Mouse (Mus musculus): ENCODE data around the gene St6galnac3. TPM values are rescaled to one million over a fixed set of nuclear protein-coding genes. Genes with fewer than 3 reads are reported as not detected.
A peak's percentile ranks its signal among the peaks of the same experiment; 100 is the strongest.

St6galnac3 gene
- polyA plus RNA-seq, 1 experiment from 2014 or later = 48.6 TPM

DNA sequence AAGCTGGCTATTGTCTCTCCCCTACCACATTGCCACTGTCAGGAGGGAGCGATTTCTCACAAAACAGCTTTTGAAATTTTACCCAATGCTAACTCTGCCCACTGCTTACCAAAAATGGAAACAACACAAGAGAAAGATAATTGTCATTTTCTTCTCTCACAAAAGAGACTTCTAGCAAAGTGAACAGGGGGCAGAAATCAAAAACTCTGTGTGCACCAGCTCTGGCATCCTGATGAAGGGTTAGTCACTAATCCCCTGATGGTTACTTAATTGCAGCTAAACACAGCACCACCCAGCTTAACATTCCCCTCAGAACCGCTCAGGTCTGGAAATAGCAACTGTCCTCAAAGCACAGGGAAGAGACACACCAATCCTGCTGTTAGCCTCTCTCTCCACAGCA is 144.3 kb downstream of the St6galnac3 start:
- H3K4me3 ChIP-seq (replicated peaks) = no peak overlapping the region
- peak; percentile 47; the same call in 1 of the 2 replicates for ATAC-seq (ENCODE audit: insufficient number of reproducible peaks, low FRiP score, low TSS enrichment, low read depth)
- no peaks in the 10 kb centered on the region for H3K27me3 ChIP-seq
- no peaks in the 10 kb centered on the region for H3K9me3 ChIP-seq (replicated peaks)
- no peak overlapping the region for H3K4me2 ChIP-seq (replicated peaks)
- H3K4me1 ChIP-seq = peaks cover 21% of the 10 kb centered on the region
- WGBS = 33% methylated on average over 2 of the region's 2 CpGs
- H3K27ac ChIP-seq (replicated peaks) = no peak overlapping the region; the same call in 1 of the 2 replicates
- H3K36me3 ChIP-seq = no peaks in the 10 kb centered on the region
- no peak overlapping the region for H3K9ac ChIP-seq

DNA sequence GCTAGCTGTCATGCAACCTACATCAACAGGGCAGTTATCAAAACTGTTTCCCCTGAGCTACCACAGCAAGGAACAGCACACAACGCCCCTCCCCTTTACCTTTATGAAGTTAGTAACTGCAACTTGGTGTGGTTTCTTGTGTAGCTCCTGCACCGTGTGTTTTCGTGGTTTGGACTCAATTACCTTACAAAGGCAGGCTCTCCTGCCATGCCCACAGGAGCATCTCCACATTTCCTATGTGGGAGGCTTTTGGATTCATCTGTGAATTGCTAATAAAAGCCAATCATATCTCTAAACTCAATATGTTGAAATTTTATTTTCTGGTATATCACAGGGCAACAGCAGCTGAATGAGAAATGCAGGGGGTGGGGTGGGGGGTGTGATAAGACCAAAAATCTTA is 144.8 kb downstream of the St6galnac3 start:
- no peaks in the 10 kb centered on the region for H3K9me3 ChIP-seq (replicated peaks)
- WGBS = 60% methylated on average over 3 of the region's 3 CpGs
- H3K9ac ChIP-seq = no peak overlapping the region
- ATAC-seq (ENCODE audit: insufficient number of reproducible peaks, low FRiP score, low TSS enrichment, low read depth) = no peak
- no peak overlapping the region for H3K4me2 ChIP-seq (replicated peaks)
- H3K27me3 ChIP-seq = no peaks in the 10 kb centered on the region
- H3K27ac ChIP-seq (replicated peaks) = no peak overlapping the region
- no peaks in the 10 kb centered on the region for H3K36me3 ChIP-seq
- peaks cover 21% of the 10 kb centered on the region for H3K4me1 ChIP-seq
- no peak overlapping the region for H3K4me3 ChIP-seq (replicated peaks)

DNA sequence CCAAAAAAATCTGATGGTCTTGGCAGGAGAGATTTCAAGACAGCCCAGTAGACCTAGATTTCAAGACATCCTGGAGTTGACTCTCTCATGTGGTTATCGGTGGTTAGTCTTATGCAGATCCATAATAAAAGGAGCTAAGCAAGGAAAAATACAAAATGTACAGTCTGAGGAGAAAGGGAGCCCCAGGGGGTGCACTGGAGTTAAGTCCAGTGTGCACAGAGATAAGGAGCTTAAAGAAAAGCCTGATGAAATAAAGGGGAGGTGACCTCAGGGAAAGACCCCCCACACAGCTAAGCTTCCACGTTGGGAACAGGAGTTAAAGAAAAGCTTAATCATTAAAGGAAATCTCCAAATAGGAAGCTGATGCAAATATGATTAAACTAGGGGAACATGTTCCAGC is 147.7 kb downstream of the St6galnac3 start:
- Histone ChIP-seq H3K4me1 (peaks cover 10% of the 10 kb centered on the region), H3K9me3 (replicated peaks) (no peaks in the 10 kb centered on the region), H3K36me3 (no peaks in the 10 kb centered on the region), H3K9ac (no peak overlapping the region), H3K4me3 (replicated peaks) (no peak overlapping the region), H3K4me2 (replicated peaks) (no peak overlapping the region), H3K27me3 (no peaks in the 10 kb centered on the region), H3K27ac (replicated peaks) (no peak overlapping the region)
- no peak for ATAC-seq (ENCODE audit: insufficient number of reproducible peaks, low FRiP score, low TSS enrichment, low read depth)
- 63% methylated on average over 2 of the region's 2 CpGs for WGBS

DNA sequence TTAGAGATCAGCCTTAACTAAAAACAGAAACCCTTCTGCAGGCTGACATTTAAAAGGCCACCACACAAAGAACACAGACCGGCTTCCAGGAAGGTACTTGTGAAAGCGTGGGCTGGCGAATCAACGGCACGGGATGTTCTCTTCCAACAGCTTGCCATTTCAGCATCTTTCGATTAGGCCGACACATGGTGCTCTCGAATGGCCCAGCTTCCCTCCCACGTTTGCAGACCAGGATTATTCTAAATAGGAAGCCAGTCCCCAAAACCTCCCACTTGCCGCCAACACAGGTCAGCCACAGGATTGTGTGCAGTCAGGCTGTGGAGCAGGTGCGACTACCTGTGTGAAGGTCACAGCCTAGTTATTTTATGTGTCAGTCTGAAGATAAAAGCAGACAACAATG is 153.8 kb downstream of the St6galnac3 start:
- H3K9me3 ChIP-seq (replicated peaks) = no peaks in the 10 kb centered on the region
- H3K4me3 ChIP-seq (replicated peaks) = no peak overlapping the region
- ATAC-seq (ENCODE audit: insufficient number of reproducible peaks, low FRiP score, low TSS enrichment, low read depth) = no peak
- H3K27ac ChIP-seq (replicated peaks) = no peak overlapping the region
- H3K9ac ChIP-seq = no peak overlapping the region
- H3K4me2 ChIP-seq (replicated peaks) = no peak overlapping the region
- H3K36me3 ChIP-seq = no peaks in the 10 kb centered on the region
- WGBS = 78% methylated on average over 11 of the region's 11 CpGs
- H3K27me3 ChIP-seq = no peaks in the 10 kb centered on the region
- H3K4me1 ChIP-seq = peaks cover 6% of the 10 kb centered on the region

DNA sequence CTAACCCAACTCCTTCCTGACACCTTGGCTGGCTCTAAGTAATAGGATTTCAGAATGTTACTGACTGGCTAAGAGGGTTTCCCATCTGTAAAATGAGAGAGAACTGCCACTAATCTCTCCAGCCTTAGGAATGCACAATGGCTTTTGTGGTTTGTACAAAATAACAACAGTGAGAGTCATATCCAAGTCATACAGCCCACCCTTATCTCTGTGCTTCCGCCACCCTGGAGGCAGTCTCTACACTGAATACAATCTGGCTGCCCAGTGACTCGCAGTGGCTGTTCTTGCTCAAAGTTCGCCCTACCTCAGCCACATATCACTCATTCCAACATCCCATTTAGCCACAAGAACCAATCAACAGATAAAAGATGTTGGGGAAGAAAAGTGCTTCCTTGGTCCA is 156.2 kb downstream of the St6galnac3 start:
- H3K27me3 ChIP-seq = no peaks in the 10 kb centered on the region
- 78% methylated on average over 3 of the region's 3 CpGs for WGBS
- no peaks in the 10 kb centered on the region for H3K36me3 ChIP-seq
- H3K27ac ChIP-seq (replicated peaks) = no peak overlapping the region
- no peak overlapping the region for H3K9ac ChIP-seq
- H3K9me3 ChIP-seq (replicated peaks) = no peaks in the 10 kb centered on the region
- H3K4me1 ChIP-seq = peaks cover 6% of the 10 kb centered on the region
- no peak overlapping the region for H3K4me3 ChIP-seq (replicated peaks)
- ATAC-seq (ENCODE audit: insufficient number of reproducible peaks, low FRiP score, low TSS enrichment, low read depth) = no peak
- no peak overlapping the region for H3K4me2 ChIP-seq (replicated peaks)

DNA sequence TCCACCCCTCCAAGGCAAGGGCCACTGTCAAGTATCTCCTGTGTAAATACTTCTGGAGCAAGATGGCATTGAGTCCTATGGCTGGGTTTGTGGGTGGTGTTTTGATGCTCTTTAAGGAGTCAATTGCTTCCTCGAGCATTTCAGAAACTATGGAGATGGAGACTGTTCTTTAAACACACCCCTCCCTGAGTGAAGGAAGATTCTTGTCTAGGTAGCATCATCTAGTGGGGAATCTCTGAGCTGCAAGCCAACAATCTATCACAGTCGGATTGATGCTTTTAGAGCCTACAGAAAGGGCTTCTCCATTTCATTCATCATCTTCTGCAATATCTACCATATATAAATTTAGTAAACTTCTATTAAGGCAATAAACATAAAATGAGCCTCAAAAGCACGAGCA is 157.1 kb downstream of the St6galnac3 start:
- H3K27me3 ChIP-seq = no peaks in the 10 kb centered on the region
- no peak for ATAC-seq (ENCODE audit: insufficient number of reproducible peaks, low FRiP score, low TSS enrichment, low read depth)
- H3K4me2 ChIP-seq (replicated peaks) = no peak overlapping the region
- H3K36me3 ChIP-seq = no peaks in the 10 kb centered on the region
- H3K4me1 ChIP-seq = peaks cover 6% of the 10 kb centered on the region
- H3K27ac ChIP-seq (replicated peaks) = no peak overlapping the region
- H3K4me3 ChIP-seq (replicated peaks) = no peak overlapping the region
- WGBS = 67% methylated on average over 3 of the region's 3 CpGs
- no peak overlapping the region for H3K9ac ChIP-seq
- no peaks in the 10 kb centered on the region for H3K9me3 ChIP-seq (replicated peaks)

DNA sequence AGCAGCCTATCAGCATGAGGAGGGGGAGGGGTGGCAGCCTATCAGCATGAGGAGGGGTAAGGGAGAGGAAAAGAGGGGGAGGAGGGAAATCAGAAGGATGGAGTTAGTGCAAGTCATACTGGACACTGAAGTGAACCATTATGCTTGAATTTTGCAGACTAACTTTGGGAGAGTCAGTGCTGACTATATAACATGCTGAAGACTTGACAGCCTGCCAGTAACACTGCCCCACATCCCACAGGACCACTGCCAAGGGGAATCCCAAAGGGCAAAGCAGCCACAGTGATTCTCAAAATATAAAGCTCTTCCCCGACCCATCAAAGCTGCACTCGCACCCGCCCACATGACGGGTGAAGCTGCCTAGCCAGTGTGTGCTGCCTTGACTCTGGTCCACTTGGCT is 157.5 kb downstream of the St6galnac3 start:
- WGBS = 57% methylated on average over 4 of the region's 4 CpGs
- Histone ChIP-seq H3K27ac (replicated peaks) (no peak overlapping the region), H3K9me3 (replicated peaks) (no peaks in the 10 kb centered on the region), H3K27me3 (no peaks in the 10 kb centered on the region), H3K36me3 (no peaks in the 10 kb centered on the region), H3K9ac (no peak overlapping the region), H3K4me1 (peaks cover 6% of the 10 kb centered on the region), H3K4me3 (replicated peaks) (no peak overlapping the region), H3K4me2 (replicated peaks) (no peak overlapping the region)
- no peak for ATAC-seq (ENCODE audit: insufficient number of reproducible peaks, low FRiP score, low TSS enrichment, low read depth)

DNA sequence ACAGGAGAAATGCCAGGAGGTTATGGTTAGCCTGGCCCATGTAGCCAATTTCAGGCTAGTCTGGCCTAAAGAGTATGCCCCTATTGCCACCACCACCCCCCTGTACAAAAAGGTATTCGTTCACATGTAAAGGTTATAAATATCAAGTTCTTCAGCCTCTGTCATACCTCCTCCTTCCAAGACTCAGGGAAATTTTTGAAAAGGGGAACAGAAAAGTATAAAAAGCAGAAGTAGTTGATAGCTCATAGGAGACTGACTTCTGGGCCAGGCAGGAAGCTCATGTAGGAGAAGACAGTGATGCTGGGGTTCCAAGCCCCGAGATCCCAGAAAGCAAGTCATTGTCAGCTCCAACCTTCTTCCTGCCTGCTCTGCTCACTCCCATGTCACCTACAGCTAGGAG is 158.9 kb downstream of the St6galnac3 start:
- H3K4me2 ChIP-seq (replicated peaks) = no peak overlapping the region
- no peaks in the 10 kb centered on the region for H3K27me3 ChIP-seq
- H3K27ac ChIP-seq (replicated peaks) = no peak overlapping the region
- no peak overlapping the region for H3K9ac ChIP-seq
- no peak overlapping the region for H3K4me3 ChIP-seq (replicated peaks)
- 81% methylated on average over 2 of the region's 2 CpGs for WGBS
- ATAC-seq (ENCODE audit: insufficient number of reproducible peaks, low FRiP score, low TSS enrichment, low read depth) = no peak
- H3K36me3 ChIP-seq = no peaks in the 10 kb centered on the region
- H3K9me3 ChIP-seq (replicated peaks) = no peaks in the 10 kb centered on the region
- H3K4me1 ChIP-seq = peaks cover 6% of the 10 kb centered on the region

DNA sequence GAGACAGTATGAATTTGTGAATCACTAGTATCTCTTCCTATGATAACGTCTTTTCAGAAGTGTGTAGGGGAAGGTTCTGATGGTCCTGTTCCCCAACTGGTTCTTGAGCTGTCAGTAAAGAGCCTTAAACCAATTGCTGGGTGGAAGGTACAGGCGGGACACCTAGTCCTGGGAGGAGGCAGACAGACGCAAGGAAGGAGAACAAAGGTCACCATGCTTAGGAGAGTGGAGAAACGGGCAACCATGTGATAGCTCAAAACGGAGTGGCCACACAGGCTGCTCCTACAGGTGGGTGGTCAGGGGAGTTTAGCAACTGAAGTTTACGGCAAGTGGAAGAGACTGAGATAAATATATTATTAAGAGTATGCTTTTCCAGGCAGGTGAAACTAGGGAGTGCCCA is 164.1 kb downstream of the St6galnac3 start:
- H3K9ac ChIP-seq = no peak overlapping the region
- H3K27me3 ChIP-seq = no peaks in the 10 kb centered on the region
- no peaks in the 10 kb centered on the region for H3K9me3 ChIP-seq (replicated peaks)
- H3K4me3 ChIP-seq (replicated peaks) = no peak overlapping the region
- 84% methylated on average over 6 of the region's 6 CpGs for WGBS
- H3K27ac ChIP-seq (replicated peaks) = no peak overlapping the region
- no peaks in the 10 kb centered on the region for H3K36me3 ChIP-seq
- no peak overlapping the region for H3K4me2 ChIP-seq (replicated peaks)
- no peaks in the 10 kb centered on the region for H3K4me1 ChIP-seq
- ATAC-seq (ENCODE audit: insufficient number of reproducible peaks, low FRiP score, low TSS enrichment, low read depth) = no peak

DNA sequence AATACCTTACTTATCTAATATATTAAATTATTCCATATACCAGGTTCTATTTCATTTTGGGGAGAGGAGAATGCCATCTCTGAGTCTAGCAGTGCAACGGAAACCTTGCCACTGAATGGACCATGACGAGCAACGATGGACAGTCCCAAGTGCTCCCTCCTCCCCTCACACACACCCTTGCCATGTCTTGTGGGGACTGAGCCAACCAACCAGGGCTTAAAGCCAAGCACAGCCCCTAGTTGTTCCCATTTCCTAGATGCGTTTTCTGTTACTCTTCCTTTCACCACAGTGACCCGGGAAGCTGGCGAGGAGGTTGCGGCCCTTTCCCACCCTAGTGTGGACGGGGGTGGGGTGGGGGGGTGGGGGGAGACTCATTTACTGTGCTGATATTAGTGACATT is 165.4 kb downstream of the St6galnac3 start:
- H3K9me3 ChIP-seq (replicated peaks) = no peaks in the 10 kb centered on the region
- H3K27ac ChIP-seq (replicated peaks) = no peak overlapping the region

DNA sequence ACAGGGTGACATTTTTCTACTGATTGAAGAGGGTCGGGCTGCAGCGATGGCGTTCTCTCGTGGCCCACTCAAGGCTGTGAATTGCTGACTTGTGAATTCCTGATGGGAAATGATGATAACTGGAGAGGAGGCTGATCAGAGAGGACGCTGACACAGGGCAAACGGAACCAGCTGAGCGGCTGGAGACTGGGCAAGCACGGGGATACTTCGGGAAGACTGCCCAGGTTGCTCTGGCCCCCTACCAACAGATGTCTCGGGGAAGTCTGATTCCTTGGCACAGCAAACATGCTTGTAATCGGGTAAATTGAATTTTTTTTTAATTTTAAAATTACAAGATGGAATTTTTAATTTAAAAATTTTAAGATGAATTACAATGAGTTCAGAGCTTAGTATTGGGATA is 168.4 kb downstream of the St6galnac3 start:
- Histone ChIP-seq H3K9me3 (replicated peaks) (no peaks in the 10 kb centered on the region), H3K27ac (replicated peaks) (no peak overlapping the region), H3K4me3 (replicated peaks) (no peak overlapping the region), H3K27me3 (no peaks in the 10 kb centered on the region), H3K4me2 (replicated peaks) (no peak overlapping the region), H3K4me1 (0 out of 2 replicates have a peak, but pooled peaks cover 4% of the 10 kb centered on the region), H3K36me3 (no peaks in the 10 kb centered on the region), H3K9ac (no peak overlapping the region)
- ATAC-seq (ENCODE audit: insufficient number of reproducible peaks, low FRiP score, low TSS enrichment, low read depth) = no peak
- WGBS = 70% methylated on average over 11 of the region's 11 CpGs

More for the DNA sequence above, 165.4 kb downstream of the St6galnac3 start:
- Histone ChIP-seq H3K27me3 (no peaks in the 10 kb centered on the region), H3K4me2 (replicated peaks) (no peak overlapping the region), H3K4me3 (replicated peaks) (no peak overlapping the region), H3K4me1 (no peaks in the 10 kb centered on the region), H3K36me3 (no peaks in the 10 kb centered on the region), H3K9ac (no peak overlapping the region)
- WGBS = 89% methylated on average over 8 of the region's 8 CpGs
- ATAC-seq (ENCODE audit: insufficient number of reproducible peaks, low FRiP score, low TSS enrichment, low read depth) = no peak

DNA sequence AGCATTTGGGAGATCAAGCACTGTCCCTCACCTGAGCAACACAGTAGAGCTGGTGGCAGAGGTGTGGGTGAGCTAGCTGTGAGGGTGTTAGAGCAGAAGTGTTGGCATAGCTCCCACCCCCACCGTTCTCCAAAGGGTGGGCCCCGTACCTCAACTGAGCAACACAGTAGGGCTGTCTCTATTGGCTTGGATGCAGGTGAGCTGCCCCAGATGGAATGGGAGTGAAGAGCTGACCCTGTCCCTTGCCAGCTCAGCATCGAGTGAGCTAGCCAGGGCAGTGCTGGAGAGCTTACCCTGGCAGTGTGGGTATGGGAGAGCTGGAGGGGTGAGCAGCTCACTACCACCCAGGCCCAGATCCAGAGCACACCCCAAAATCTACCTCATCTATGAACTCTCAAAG is 171.3 kb downstream of the St6galnac3 start:
- WGBS = 96% methylated on average over 3 of the region's 3 CpGs
- Histone ChIP-seq H3K4me1 (0 out of 2 replicates have a peak, but pooled peaks cover 10% of the 10 kb centered on the region), H3K27ac (replicated peaks) (no peak overlapping the region), H3K4me3 (replicated peaks) (no peak overlapping the region), H3K27me3 (no peaks in the 10 kb centered on the region), H3K36me3 (no peaks in the 10 kb centered on the region), H3K9ac (no peak overlapping the region), H3K9me3 (replicated peaks) (no peaks in the 10 kb centered on the region), H3K4me2 (replicated peaks) (no peak overlapping the region)
- ATAC-seq (ENCODE audit: insufficient number of reproducible peaks, low FRiP score, low TSS enrichment, low read depth) = no peak

All from embryonic facial prominence, embryonic 15.5 days (tissue).